Mouse (Mus musculus) mature B cell (primary cell): ENCODE results near the gene Pmfbp1.

ENCODE experiments used
- in situ Hi-C: fragments of 300-500 bp; cut with MboI; formaldehyde crosslinking; loops from 2 replicates; pipeline ENCODE4 v1.14.3; 2019

Gene Pmfbp1

DNA sequence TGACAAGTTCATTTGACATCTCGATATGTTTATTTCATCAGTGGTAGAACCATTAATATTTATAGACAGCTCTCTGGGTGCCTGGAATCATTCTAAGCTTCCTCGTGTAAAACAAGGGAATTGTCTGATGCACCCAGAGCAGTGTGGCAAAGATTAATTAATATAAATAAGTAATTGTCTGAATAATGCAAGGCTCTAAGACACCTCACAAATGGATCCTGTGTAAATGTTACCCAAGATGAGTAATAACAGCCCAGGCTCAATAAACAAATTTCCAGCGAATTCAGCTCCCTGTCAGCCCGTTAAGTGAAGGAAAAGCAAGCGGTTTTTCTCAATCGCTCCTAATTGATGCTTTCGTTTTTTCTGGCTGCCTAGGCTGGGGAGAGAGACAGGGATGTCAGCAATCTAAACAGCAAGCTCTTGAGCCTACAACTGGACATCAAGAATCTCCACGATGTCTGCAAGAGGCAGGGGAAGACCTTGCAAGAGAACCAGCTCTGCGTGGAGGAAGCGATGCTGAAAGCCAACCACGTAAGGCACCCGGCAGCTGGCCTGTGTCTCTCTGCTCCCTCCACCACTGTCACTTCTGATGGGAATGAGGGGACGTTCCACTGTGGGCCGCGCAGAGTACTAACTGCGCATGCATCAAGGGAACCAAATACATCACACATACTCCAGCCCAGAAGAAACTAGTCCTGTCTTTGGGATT is 5.3 kb downstream of the Pmfbp1 start:
- in situ Hi-C loops, result no loop called here

DNA sequence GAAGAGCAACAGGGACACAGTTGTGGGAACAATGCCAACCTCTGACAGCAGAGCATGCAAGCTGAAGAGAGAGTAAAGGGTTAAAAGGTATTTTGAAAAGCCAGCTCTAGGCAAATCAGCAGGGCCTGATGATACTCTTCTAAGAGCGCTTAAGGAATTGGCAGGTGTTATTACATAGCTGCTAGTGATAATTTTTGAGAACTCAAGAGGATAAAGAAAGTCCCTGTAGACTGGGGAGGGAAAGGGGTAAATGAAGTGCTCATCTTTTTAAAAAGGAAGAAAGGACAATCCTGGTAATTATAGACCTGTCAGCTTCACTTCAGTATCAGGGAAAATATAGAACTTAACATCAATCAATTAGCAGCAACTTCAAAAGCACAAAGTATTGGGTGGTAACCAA is 9.7 kb downstream of the Pmfbp1 start:
- in situ Hi-C loops, result no loop called here

DNA sequence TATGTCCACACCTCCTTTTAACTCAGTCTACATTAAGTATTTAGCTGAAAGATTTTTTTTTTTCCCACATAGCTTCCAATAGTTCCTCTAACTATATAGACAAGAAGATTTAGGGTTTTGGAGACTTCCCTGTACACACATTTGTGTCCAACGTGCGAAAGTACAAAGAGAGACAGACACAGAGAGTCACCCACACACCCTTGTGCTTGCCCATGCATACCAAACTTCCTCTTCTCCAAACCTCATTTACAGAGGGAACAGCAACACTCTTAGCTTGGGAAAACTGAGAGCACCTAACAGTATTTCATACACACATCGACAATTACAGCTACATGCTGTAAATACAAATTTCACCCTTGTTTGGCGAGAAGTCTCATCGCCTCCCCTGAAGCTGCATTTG is 11.7 kb downstream of the Pmfbp1 start:
- in situ Hi-C loops, result no loop called here

DNA sequence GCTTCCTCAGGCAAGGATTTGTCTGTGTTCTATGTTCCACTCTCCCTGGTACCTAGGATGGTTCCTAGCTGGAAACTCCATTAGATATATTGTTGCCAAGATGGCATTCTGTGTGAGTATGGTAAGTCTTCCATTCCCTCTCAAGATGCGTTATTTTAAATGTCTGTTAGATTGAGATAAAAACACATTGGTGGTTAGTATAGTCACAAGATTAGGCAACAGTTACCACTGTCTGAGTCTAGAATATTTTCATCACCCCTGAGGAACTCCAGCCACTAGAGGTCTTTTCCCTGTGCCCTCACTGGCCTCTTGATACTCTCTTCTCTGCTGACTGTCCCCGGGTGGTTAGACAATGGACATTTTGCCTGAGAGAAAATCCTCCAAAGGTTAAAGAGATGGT is 30.2 kb downstream of the Pmfbp1 start:
- in situ Hi-C loops, result no loop called here

DNA sequence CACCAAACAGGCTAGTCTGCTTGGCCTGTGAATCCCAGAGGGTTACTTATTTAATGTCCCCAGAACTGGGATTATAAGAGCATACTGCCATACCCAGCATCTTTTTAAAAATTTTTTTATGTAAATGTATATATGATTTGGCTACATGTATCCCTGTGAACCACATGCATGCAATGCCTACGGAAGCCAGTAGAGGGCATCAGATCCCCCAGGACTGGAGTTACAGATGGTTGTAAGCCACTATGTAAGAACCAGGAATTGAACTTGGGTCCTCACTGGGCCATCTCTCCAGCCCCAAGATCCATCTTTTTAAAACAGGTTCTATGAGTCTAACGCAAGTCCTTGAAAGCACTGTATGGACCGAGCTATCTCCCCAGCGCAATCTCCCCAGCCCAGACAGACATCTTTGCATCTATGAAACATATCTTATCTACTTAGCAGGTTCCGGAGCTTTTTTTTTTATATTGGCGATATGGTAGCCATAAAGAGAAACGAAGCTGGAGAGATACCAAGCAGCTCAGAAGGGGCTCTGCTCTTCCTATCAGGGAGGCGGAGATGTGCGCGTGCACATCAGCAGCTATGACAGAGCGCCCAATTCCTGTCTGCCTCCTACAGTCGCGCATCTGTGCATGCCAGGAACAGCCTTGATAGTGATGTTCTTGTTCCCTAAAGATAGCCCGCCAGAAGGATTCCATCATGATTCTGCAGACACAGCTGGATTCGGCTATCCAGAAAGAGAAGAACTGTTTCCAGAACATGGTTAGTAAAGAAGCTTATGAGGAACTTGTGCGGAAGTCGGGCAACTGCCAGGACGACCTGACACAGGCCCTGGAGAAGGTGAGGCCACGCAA is 41.5 kb downstream of the Pmfbp1 start:
- in situ Hi-C loops, result no loop called here

DNA sequence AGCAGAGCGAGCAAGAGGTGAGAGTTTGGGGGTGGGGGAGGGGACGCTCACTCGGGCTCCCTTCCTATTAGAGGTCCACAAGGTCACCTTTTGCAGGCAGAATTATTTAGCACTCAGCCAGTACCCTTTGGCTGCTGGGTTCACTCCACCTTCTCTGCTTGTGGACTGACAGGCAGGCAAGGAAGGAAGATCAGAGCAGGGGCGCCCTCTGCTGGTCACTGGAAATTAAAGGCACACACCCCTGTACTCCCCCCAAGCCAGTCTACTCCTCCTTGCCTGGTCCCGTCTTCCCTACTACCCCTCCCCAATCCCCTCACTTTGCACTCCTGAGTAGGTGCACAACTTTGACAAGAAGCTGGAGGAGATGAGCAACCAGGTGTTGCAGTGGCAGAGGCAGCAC is 42.9 kb downstream of the Pmfbp1 start:
- in situ Hi-C loops, result no loop called here

DNA sequence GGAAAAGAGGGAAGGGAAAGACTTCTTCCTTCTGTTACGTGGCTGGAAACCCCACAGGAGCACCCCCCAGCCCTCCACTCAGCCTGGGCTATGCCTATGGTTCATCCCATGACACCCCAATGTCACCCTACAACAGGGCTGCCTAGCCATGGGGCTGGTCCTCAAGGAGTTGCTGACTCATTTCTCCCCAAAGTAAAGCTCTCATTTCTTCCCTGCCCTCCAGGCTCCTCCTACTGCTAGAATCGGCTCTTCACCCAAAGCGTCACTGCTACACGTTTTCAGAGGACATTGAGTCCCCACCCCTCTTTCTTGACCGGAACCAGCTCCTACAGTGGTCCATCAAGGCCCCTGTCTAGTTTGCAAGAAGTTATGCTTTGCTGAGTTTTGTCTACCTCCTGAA is 48.3 kb downstream of the Pmfbp1 start:
- in situ Hi-C loops, result no loop called here

DNA sequence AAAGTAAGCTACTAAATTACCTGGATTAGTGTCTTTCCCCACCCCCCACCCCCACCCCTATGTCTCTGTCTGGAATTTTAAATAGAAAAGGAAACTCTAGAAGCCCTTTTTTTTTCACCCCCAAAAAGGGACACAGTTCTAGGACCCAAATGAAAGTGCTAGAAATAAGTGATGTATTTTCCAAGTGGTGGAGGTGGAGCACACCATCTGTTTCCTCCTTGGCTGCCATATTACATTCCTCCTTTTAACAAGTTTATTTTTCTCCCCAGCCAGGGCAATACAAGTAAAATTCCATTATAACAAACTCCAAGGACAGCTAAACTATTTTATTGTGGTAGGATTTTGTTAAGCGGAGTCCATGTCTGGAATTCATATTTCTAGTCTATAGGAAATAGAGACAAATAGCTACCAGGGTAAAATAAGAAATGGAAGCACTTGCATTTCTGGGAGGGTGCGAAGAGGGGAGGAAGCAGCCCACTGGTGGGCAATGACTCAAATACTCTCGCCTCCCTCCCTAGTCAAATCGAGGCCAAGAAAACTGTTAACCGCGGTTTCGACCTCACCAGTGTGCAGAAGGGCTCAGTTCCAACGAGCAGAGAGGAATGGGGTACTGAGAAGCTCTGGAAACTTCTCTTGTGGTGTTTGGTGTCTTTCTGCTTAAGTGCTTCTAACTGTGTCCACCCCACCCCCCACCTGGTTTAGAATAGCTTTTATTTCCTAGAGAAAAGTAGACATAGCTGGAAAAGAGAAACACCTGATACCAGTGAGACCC is 49.1 kb downstream of the Pmfbp1 start:
- in situ Hi-C loops, result no loop called here

DNA sequence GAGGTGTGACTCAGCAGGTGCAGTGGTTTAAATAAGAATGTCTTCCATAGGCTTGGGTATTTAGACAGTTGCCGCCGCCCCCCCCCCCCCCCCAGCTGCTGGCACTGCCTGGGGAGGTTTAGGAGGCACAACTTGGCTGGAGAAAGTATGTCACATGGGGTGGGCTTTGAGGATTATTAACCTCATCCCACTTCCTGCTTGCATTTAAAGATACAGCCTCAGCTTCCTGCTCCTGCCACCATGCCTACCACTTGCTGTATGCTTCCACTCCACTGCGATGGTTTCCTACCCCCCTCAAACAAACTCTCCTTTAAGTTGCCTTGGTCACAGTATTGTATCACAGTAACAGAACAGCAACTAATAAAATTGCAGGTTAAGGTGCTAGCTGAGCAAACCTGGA is 50.2 kb downstream of the Pmfbp1 start:
- in situ Hi-C loops, result no loop called here

DNA sequence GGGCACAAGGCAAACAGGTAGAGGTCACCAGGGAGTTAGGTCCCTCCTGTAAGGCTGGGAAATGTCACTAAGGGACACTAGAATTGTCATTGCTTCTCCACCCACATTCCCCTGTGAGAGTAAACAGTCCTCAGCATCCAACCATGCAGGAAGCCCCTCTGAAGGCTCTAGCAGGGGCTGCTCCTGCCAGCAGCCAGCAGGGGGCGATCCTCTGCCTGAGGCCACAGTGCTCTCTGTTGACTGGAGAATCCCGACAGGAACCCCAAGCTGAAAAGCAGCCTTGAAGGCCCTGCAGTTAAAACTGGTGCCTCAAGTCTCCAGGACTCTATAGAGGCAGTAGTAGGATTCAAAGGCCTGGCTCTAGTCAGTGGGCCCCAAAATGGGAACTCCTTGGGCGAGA is 57.8 kb downstream of the Pmfbp1 start:
- in situ Hi-C loops, result loop anchor here (25.0 kb wide), 1 partner anchor 1964 kb away; the partner anchor contains the start of gene Psmd7

DNA sequence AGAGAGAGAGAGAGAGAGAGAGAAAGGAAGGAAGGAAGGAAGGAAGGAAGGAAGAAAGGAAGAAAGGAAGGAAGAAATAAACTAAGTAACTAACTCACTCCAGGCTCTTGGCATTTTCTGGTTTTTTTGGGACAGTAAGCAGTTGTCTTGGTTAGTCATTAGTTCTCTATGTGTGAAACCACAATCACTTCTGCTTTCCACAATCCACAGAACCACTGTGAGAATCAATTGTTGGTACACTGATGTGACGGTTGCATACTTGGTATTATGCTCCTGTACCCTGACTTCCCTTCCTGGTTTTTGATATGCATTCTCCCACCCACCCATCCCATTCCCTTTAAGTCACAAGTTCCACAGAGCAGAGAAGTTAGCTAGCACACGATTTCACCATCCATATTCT is 70.1 kb downstream of the Pmfbp1 start:
- in situ Hi-C loops, result loop anchor here (25.0 kb wide), 1 partner anchor 1977 kb away; the partner anchor contains the start of gene Psmd7

DNA sequence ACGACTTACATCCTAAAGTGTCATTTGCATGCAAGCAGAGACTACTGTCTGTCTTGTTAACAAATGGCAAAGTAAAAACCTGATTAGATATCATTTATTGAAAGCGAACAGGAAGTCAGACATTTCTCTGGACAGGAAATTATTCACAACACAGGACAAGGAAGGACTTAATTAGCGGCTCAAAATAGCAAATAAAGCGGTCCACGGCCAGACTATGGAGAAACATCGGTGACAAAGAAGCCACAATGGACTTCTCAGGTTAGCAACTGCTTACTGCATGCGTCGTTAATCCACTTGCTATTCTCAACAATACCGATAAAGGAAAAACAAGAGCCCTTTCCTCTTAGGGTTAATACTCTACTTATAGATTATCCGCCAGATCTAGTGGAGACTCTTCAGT is 70.9 kb downstream of the Pmfbp1 start:
- in situ Hi-C loops, result loop anchor here (25.0 kb wide), 1 partner anchor 1977 kb away; the partner anchor contains the start of gene Psmd7

DNA sequence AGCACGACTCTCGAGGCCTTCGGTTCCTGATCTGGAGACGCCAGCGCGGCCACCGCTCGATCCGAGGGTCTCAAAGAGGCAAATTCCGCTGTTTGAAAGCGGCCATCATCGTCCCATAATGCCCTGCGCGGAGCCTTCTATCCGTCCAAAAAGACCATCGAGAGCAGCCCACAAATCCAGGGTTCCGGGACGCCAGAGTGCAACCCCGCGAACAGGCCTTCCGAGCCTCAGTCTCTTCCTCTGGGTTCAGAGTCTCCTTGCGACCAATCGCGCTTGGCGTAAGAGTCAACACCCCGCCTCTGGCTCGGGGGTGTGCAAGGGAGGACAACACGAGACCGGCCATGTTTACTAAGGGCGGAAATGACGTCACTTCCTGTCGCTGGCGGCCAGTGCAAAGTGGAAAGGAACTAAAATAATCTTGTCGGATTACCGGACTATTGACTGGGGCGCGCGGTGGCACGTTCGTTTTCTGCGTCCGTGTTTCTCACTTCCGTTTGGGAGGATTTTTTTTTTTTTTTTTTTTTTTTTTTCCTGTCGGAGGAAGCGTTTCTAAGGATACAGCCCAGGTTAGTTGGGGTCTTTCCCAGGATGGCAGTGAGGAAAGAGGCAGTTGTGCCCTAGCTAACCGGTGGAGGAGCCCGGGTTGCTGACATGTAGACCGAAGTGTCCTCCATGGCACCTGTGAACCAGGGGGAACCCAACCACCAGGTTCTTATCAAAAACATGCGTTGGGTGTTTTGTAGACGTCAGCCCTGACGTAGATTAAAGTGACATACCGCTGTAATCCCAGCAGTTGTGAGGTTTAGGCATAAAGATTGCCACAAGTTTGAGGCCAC is 71.9 kb downstream of the Pmfbp1 start, which contains the start of the genes Dhx38 and Txnl4b:
Gene Dhx38, minus strand, starts transcription at position 364 of the 836 bp plus-strand sequence.
Gene Txnl4b, plus strand, starts transcription at position 395 of the 836 bp plus-strand sequence.
- in situ Hi-C loops, result loop anchor here (25.0 kb wide), 1 partner anchor 1978 kb away; the partner anchor contains the start of gene Psmd7

DNA sequence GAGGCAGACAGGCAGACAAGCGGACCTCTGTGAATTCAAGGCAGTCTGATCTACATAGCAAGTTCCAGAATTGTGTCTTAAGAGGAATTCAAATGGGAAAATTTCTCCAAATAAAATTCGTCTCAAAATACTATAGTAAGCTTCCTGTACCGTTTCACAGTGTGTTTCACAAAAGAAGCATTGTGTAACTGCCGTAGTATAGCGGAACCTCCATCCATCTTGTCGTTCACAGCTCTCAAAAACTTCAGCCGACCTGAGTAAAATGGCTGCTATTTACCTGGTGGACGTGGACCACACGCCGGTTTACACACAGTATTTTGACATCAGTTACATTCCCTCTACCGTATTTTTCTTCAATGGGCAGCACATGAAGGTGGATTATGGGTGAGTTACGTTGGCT is 77.3 kb downstream of the Pmfbp1 start:
- in situ Hi-C loops, result loop anchor here (25.0 kb wide), 1 partner anchor 1984 kb away; the partner anchor contains the start of gene Psmd7

DNA sequence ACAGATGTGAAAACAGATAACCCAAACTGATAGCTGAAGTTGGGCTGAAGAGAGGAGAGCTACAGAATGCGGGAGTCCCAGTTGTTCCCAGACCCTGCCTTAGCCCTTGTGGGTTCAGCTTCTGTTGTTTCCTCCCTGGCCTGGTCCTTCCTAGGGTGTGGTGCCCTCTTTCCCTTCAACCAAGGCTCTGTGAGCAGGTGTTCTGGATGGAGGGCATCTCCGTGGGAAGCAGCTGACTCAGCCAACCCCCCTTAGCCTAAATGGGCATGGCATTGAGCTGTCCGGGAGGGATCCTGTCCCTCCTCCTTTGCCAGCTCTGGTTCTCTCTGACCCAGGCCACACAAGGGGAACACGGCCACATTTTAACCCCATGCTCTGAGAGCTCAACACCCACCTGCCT is 82.5 kb downstream of the Pmfbp1 start:
- in situ Hi-C loops, result no loop called here

DNA sequence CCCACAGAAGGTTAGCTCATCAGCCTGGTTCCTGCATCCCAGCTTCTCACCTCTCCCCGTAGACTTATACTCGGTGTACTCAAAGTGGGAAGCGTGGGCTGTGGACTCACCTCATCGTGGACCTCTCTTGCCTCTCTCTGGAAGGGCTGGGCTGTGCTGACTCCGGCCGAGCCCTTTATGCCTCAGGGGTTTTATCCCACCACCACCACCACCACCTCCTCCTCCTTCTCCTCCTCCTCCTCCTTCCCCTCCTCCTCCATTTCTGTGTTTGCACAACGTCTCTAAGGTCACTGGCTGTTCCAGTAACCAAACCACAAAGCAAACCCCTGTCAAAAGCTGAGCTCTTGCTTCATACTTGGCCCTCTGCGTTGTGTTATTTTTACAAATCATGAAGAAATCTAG is 85.1 kb downstream of the Pmfbp1 start, which contains the start of gene Hp:
Gene Hp, minus strand, starts transcription at position 273 of the 402 bp plus-strand sequence.
- in situ Hi-C loops, result no loop called here

DNA sequence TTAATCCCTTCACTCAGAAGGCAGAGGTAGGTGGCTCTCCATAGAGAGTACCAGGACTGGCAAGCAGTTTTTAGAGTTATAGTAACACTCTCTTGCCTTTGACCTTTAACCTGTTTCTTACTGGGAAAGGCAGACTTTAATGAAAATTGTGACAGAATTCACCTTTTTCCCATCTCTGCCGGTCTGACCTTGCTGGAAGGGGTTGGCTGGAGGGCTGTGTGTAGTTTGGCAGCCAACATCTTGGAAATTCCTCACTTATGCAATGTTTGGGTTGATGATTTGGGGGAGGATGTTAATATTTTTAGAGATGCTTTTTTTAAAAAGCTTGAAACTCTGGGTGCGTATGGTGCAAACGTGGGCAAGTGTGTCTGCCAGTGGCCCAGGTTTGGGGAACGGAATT is 90.5 kb downstream of the Pmfbp1 start:
- in situ Hi-C loops, result no loop called here

DNA sequence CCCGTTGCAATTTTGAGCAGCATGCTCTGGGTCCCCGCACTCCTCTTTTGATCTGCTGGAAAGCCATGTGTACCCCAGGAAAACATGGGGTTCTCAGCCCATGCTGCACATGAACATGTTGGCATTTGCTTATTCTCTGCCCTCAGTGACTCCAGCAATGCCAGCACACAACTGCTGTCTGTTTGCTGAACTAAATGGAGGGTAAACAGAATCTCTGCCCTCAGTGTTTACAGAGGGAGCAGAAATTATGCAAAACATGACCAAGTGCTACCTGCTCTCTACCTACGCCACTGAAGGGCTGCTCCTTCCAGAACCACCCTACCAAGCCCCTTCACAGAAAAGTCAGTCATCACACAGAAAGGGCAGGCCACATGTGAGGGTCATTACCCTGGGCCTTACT is 91.0 kb downstream of the Pmfbp1 start:
- in situ Hi-C loops, result no loop called here

DNA sequence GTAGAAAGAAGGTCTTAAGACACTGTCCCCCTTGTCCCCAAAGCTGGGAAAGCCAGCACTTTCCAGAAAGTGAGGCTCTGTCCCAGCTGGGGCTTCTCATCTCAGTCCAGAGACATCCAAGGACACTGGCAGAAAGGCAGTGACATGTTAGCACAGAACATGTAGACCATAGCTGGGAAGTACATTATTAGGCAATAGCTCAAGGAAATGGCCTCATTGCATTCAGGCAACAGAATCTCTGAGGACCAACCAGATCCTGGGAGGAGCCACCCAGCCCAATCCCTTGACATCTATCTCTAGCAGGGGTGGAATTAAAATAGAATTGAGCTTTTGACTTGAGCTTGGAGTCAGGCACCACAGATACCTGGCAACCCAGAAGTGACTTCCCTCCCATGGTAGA is 91.8 kb downstream of the Pmfbp1 start:
- in situ Hi-C loops, result no loop called here

DNA sequence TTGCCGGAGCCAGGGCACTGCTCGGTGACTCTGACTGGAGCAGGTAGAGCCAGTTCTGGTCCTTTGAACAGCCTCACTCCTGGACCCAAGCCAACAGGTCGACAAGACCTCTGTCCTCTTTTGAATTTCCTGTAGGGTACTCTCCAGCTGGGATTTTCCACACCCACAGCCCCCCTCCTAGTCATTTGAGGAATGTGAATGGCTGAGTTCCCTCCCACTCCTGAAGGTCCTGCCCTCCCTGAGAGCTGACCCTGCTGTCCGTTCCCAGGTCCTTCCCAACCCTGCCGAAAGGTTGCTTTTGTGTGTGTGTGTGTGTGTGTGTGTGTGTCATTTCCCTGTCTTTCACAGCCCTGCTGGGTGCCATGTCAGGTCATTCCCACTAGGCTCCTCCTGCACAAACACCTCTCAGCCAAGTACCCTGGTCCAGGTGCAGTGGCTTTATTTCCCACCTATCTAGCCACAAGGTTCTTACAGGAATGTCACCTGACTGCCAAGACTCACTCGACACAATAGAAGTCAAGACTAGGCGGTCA is 93.2 kb downstream of the Pmfbp1 start:
- in situ Hi-C loops, result no loop called here

DNA sequence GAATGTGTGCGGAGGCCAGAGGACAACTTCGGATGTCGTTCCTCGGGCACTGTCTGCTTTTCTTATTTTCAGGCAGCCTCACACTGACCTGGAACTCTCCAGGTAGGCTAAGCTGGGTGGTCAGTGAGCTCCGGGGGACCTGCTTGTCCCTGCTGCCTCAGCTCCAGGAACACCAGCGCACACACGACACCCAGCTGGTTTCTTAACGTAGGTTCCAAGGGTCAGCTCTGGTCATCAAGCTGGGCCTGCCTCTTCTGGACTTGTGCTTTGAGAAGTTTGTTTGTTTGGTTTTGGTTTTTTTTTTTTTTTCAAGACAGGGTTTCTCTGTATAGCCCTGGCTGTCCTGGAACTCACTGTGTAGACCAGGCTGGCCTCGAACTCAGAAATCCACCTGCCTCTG is 97.1 kb downstream of the Pmfbp1 start:
- in situ Hi-C loops, result no loop called here
